Mouse (Mus musculus): ENCODE results near the gene Cdc14b.
A peak's percentile ranks its signal among the peaks of the same experiment; 100 is the strongest.

Cdc14b gene

DNA sequence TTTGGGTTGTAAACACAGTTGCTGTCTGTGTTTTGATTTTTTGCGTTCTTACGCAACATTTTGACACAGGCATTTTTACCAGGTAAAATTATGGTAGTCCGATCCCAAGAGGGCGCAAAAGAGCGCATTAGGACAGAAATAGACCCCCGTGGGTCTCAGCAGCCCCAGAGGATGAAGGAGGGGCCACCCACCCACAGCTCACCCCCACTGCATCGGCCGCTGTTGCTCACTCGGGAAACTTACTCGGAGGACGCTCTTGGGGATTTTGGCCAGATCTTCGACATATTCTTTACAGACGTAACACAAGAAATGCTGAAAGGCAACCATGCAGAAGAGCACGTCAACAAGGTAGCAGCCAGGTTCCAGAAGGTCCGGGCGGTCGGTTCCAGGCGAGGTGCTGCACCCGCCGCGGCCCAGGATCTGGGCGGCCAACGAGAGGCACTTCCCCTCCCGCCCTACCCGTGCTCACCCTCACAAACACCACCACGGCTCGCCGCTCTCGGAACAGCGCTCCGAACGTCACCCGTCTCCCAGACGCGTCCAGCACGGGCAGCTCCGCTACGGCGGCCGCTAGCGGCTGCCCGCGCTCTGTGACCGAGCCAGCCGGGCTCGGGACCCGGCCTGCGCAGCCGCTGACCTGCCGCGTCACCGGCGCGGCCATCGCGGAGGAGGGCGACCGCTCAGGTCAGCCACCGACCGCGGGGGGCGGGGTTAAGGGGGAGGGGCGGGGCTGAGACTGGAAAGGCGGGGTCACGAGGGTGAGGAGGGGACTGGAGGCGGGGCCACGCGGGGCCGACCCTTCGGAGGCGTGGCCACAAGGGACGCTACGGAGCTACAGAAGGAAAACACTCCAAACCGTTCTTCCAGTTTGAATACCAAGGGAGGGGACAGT lies 37.2 kb upstream of the Cdc14b start, which contains the start of gene Aaed1:
Gene Aaed1, minus strand, starts transcription at position 687 of the 892 bp plus-strand sequence.
- Histone ChIP-seq H3K9me3 (ENCODE audit: low read length) (no peaks in the 10 kb centered on the region), H3K36me3 (ENCODE audit: insufficient read depth, low read length) (peaks cover 16% of the 10 kb centered on the region), H3K27me3 (ENCODE audit: insufficient read depth, low read length) (no peaks in the 10 kb centered on the region), H3K4me3 (replicated peaks; ENCODE audit: low read length) (peak within 1 kb of the TSS; percentile 87), H3K4me1 (replicated peaks; ENCODE audit: low read depth, low read length) (peaks cover 17% of the 10 kb centered on the region)
- TF ChIP-seq NANOG (IDR thresholded peaks at IDR 0.05; ENCODE audit: borderline replicate concordance, low read length) (no peak), CTCF (conservative IDR thresholded peaks at IDR 0.05; ENCODE audit: low read length) (no peak), POU5F1 (IDR thresholded peaks at IDR 0.05; ENCODE audit: borderline replicate concordance, low read length) (no peak)

DNA sequence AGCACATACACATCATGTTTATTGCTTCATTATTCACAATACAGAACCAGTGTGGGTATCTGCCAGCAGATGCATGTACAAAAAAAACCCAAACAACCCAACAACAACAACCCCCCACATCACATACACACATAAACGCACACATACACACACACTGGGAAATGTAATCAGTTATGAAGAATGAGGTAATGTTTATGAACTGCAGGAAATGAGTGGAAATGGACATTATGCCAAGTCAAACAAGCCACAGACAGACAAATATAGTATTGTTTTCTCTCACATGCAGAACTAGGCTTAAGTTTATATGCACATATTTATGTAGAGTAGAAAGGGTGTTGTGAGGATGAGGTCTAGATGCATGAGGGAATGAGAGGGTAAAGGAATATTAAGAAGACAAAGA lies 36.2 kb upstream of the Cdc14b start:
- peaks cover 21% of the 10 kb centered on the region for H3K36me3 ChIP-seq (ENCODE audit: insufficient read depth, low read length)
- H3K9me3 ChIP-seq (ENCODE audit: low read length): no peaks in the 10 kb centered on the region
- no peaks in the 10 kb centered on the region for H3K27me3 ChIP-seq (ENCODE audit: insufficient read depth, low read length)
- H3K4me3 ChIP-seq (replicated peaks; ENCODE audit: low read length): no peak overlapping the region
- H3K4me1 ChIP-seq (replicated peaks; ENCODE audit: low read depth, low read length): peaks cover 20% of the 10 kb centered on the region
- TF ChIP-seq CTCF (conservative IDR thresholded peaks at IDR 0.05; ENCODE audit: low read length) (no peak), NANOG (IDR thresholded peaks at IDR 0.05; ENCODE audit: borderline replicate concordance, low read length) (no peak), POU5F1 (IDR thresholded peaks at IDR 0.05; ENCODE audit: borderline replicate concordance, low read length) (no peak)

DNA sequence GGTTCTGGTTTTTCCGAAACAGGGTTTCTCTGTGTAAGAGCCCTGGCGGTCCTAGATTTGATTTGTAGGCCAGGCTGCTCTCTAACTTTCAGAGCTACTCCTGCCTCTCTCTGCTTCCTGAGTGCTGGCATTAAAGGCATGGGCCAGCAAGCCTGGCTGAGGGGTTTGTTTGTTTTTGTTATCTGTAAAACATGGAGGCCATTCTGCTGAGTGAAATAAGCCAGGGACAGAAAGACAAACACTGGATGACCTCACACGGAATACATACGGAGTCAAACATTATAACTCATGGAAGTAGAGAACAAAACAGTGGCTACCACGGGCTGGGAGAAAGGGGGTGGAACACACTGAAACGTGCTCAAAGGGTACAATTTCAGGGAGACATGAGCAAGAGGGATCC lies 35.5 kb upstream of the Cdc14b start:
- Histone ChIP-seq H3K9me3 (ENCODE audit: low read length) (no peaks in the 10 kb centered on the region), H3K36me3 (ENCODE audit: insufficient read depth, low read length) (peaks cover 21% of the 10 kb centered on the region), H3K4me3 (replicated peaks; ENCODE audit: low read length) (no peak overlapping the region), H3K27me3 (ENCODE audit: insufficient read depth, low read length) (no peaks in the 10 kb centered on the region), H3K4me1 (replicated peaks; ENCODE audit: low read depth, low read length) (peaks cover 20% of the 10 kb centered on the region)
- TF ChIP-seq CTCF (conservative IDR thresholded peaks at IDR 0.05; ENCODE audit: low read length) (no peak), NANOG (IDR thresholded peaks at IDR 0.05; ENCODE audit: borderline replicate concordance, low read length) (no peak), POU5F1 (IDR thresholded peaks at IDR 0.05; ENCODE audit: borderline replicate concordance, low read length) (no peak)

DNA sequence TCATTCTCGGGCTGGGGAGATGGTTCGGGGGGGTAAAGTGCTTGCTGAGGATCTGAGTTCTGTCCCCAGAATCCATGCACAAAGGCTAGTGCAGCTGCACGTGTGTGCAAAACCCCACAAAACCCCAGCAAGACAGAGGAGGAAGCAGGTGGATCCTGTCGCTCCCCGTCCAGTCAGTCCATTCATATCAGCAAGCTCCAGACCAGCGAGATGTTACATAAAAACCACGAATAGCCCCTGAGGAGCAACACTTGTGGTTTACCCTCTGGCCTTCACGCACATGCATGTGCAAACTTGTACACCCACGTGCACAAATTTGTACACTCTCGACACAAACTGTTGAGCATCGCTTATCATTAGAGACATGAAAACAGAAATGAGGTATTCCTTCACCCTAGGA lies 34.8 kb upstream of the Cdc14b start:
- H3K4me3 ChIP-seq (replicated peaks; ENCODE audit: low read length): no peak overlapping the region
- peaks cover 20% of the 10 kb centered on the region for H3K4me1 ChIP-seq (replicated peaks; ENCODE audit: low read depth, low read length)
- TF ChIP-seq NANOG (IDR thresholded peaks at IDR 0.05; ENCODE audit: borderline replicate concordance, low read length) (no peak), CTCF (conservative IDR thresholded peaks at IDR 0.05; ENCODE audit: low read length) (no peak), POU5F1 (IDR thresholded peaks at IDR 0.05; ENCODE audit: borderline replicate concordance, low read length) (no peak)

DNA sequence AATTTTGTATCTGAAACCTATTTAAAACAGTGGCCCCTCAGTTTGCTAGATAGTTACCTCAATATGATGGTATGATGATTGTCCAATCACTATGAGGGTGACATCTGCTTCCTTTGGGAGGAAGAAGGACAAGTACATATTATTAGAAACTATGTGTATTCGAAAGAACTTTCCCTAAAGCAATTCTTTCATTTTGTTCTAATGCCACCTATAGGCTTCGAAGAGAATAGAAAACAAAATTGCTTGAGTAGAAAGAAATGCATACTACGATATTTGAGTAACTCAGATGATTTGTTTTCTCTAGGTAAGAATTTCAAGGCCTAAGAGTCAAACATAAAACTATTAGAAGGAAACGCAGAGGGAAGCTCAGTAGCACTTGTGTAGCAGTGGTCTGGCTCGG lies 33.9 kb upstream of the Cdc14b start:
- TF ChIP-seq CTCF (conservative IDR thresholded peaks at IDR 0.05; ENCODE audit: low read length) (peak; percentile 8; the same call in 1 of the 2 replicates), NANOG (IDR thresholded peaks at IDR 0.05; ENCODE audit: borderline replicate concordance, low read length) (no peak), POU5F1 (IDR thresholded peaks at IDR 0.05; ENCODE audit: borderline replicate concordance, low read length) (no peak)
- Histone ChIP-seq H3K4me3 (replicated peaks; ENCODE audit: low read length) (no peak overlapping the region), H3K4me1 (replicated peaks; ENCODE audit: low read depth, low read length) (peaks cover 20% of the 10 kb centered on the region), H3K27me3 (ENCODE audit: insufficient read depth, low read length) (no peaks in the 10 kb centered on the region), H3K36me3 (ENCODE audit: insufficient read depth, low read length) (peaks cover 31% of the 10 kb centered on the region), H3K9me3 (ENCODE audit: low read length) (no peaks in the 10 kb centered on the region)

More for the DNA sequence above, 34.8 kb upstream of the Cdc14b start:
- Histone ChIP-seq H3K36me3 (ENCODE audit: insufficient read depth, low read length) (peaks cover 26% of the 10 kb centered on the region), H3K27me3 (ENCODE audit: insufficient read depth, low read length) (no peaks in the 10 kb centered on the region), H3K9me3 (ENCODE audit: low read length) (no peaks in the 10 kb centered on the region)

DNA sequence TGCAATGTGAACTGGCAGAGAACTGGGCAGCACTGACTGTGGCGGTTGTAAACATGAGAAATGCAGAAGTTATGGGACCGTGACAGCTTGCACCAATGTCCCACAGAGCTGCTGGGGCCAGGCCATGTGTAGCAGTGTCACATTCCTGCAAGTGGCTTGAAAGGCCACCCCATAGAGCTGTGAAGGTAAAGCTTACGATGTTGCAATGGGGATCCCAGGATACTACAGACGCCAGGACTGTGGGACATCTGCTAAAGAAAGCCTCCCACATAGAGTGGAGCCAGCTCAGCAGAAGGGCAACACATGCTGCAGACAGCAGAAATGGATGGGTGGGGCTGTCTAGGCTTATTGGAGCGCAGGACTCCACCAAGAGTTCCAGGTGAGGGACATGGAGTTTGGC lies 32.4 kb upstream of the Cdc14b start:
- Histone ChIP-seq H3K4me1 (replicated peaks; ENCODE audit: low read depth, low read length) (peaks cover 11% of the 10 kb centered on the region), H3K9me3 (ENCODE audit: low read length) (no peaks in the 10 kb centered on the region), H3K36me3 (ENCODE audit: insufficient read depth, low read length) (peaks cover 31% of the 10 kb centered on the region), H3K4me3 (replicated peaks; ENCODE audit: low read length) (no peak overlapping the region), H3K27me3 (ENCODE audit: insufficient read depth, low read length) (no peaks in the 10 kb centered on the region)
- no peak for TF ChIP-seq POU5F1 (IDR thresholded peaks at IDR 0.05; ENCODE audit: borderline replicate concordance, low read length)
- TF ChIP-seq NANOG (IDR thresholded peaks at IDR 0.05; ENCODE audit: borderline replicate concordance, low read length): no peak
- no peak for TF ChIP-seq CTCF (conservative IDR thresholded peaks at IDR 0.05; ENCODE audit: low read length)

DNA sequence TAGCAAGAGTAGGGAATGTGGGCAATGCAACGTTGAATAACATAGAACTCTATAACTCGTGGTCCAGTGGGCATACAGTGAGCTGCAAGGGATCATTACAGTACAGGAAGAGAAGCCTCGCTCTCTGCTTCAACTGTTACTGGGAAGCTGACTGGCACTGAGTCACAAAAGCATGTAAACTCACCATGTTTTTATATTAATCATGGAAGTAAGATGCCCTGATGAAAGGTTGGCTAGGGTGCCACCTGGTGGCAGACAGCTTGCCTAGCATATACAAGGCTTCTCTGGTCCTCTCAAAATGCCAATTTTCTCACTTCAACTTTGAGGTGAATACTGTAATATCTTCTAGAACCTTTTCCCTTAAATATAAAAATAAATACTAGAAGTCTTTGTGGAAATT lies 31.0 kb upstream of the Cdc14b start:
- TF ChIP-seq CTCF (conservative IDR thresholded peaks at IDR 0.05; ENCODE audit: low read length): peak; percentile 86
- TF ChIP-seq NANOG (IDR thresholded peaks at IDR 0.05; ENCODE audit: borderline replicate concordance, low read length): no peak
- Histone ChIP-seq H3K4me3 (replicated peaks; ENCODE audit: low read length) (no peak overlapping the region), H3K27me3 (ENCODE audit: insufficient read depth, low read length) (no peaks in the 10 kb centered on the region), H3K4me1 (replicated peaks; ENCODE audit: low read depth, low read length) (peaks cover 14% of the 10 kb centered on the region), H3K36me3 (ENCODE audit: insufficient read depth, low read length) (peaks cover 31% of the 10 kb centered on the region), H3K9me3 (ENCODE audit: low read length) (no peaks in the 10 kb centered on the region)

DNA sequence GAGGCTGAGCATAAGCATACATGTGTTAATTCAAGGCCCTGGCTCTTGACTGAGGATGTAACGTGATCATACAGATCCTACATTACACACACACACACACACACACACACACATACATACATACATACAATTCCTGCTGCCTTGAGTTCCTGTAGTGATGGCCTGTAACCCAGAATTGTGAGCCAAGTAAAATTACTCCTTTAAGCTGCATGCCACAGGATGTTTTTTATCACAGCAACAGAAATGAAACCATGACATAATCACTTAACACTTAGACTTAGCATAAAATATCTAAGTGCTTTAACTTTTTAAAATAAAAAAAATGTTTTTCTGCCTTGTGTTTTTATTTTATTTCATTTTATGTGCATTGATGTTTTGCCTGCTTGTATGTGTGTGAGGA lies 24.0 kb upstream of the Cdc14b start:
- no peak overlapping the region for H3K4me3 ChIP-seq (replicated peaks; ENCODE audit: low read length)
- no peak for TF ChIP-seq POU5F1 (IDR thresholded peaks at IDR 0.05; ENCODE audit: borderline replicate concordance, low read length)
- no peak for TF ChIP-seq NANOG (IDR thresholded peaks at IDR 0.05; ENCODE audit: borderline replicate concordance, low read length)
- peaks cover 3% of the 10 kb centered on the region; the same call in 1 of the 2 replicates for H3K4me1 ChIP-seq (replicated peaks; ENCODE audit: low read depth, low read length)

More for the DNA sequence above, 24.0 kb upstream of the Cdc14b start:
- no peaks in the 10 kb centered on the region for H3K9me3 ChIP-seq (ENCODE audit: low read length)
- H3K27me3 ChIP-seq (ENCODE audit: insufficient read depth, low read length): no peaks in the 10 kb centered on the region
- H3K36me3 ChIP-seq (ENCODE audit: insufficient read depth, low read length): peaks cover 9% of the 10 kb centered on the region
